Mouse (Mus musculus) forebrain, postnatal 0 days (tissue): ENCODE data around the gene Sccpdh. TPM values are rescaled to one million over a fixed set of nuclear protein-coding genes. Genes with fewer than 3 reads are reported as not detected.

Experiments
- ATAC-seq: fragments of 200-750 bp; cut with Nextera tagmentation; 2 replicates; pipeline ENCODE4 v1.8.0; 2017; ENCODE audit warnings: mild to moderate bottlenecking, moderate library complexity
- DNase-seq: peaks from one replicate; pipeline ENCODE4 v3.0.0-alpha.2; 2015
- H3K27ac ChIP-seq: fragments of 300-500 bp; sonication (generic); 2 replicates; pipeline ENCODE4 v1.5.1; 2014; ENCODE audit warnings: low read depth, mild to moderate bottlenecking, antibody characterized with exemption, low read length, moderate library complexity, mixed read lengths
- H3K27me3 ChIP-seq: fragments of 300-500 bp; sonication (generic); 2 replicates; pipeline ENCODE4 v1.6.1; 2014; ENCODE audit warnings: mild to moderate bottlenecking, low read length, mixed read lengths; ENCODE audit not compliant: insufficient read depth
- H3K36me3 ChIP-seq: fragments of 300-500 bp; sonication (generic); 2 replicates; pipeline ENCODE4 v1.6.1; 2014; ENCODE audit warnings: mild to moderate bottlenecking, moderate library complexity; ENCODE audit not compliant: insufficient read depth
- H3K4me1 ChIP-seq: fragments of 300-500 bp; sonication (generic); 2 replicates; pipeline ENCODE4 v1.6.1; 2014; ENCODE audit warnings: antibody characterized with exemption; ENCODE audit not compliant: insufficient read depth
- H3K4me2 ChIP-seq: fragments of 300-500 bp; sonication (generic); 2 replicates; pipeline ENCODE4 v1.6.1; 2014; ENCODE audit warnings: low read depth, mild to moderate bottlenecking, moderate library complexity
- H3K4me3 ChIP-seq: fragments of 300-500 bp; sonication (generic); 2 replicates; pipeline ENCODE4 v1.5.1; 2014; ENCODE audit warnings: low read depth, low read length, mixed read lengths
- H3K9ac ChIP-seq: fragments of 300-500 bp; sonication (generic); 2 replicates; pipeline ENCODE4 v1.6.1; 2014; ENCODE audit warnings: mild to moderate bottlenecking
- H3K9me3 ChIP-seq: fragments of 300-500 bp; sonication (generic); 2 replicates; pipeline ENCODE4 v1.6.1; 2016; ENCODE audit warnings: low read length
- CTCF ChIP-seq: sonication (generic); IDR thresholded peaks from 2 replicates; pipeline ENCODE4 v1.5.1; 2016; ENCODE audit warnings: antibody characterized with exemption, control low read depth, low read depth
- WGBS: fragments of 180-500 bp; shearing (Covaris S2); extraction: QIAGEN DNeasy Blood & Tissue Kit; methylation state at CpG from one replicate; pipeline ENCODE4 v1.1.7; 2014; 5-methylcytosine and 5-hydroxymethylcytosine counted together
- polyA plus RNA-seq: library from polyadenylated mRNA; unstranded; fragments of >200 nt; fragmentation: Nextera tagmentation; extraction: Ambion mirVana; gene quantifications from 2 replicates; pipeline ENCODE4 v1.2.1, GENCODE M21; 2015
- total RNA-seq: library from RNA; depleted of rRNA; stranded (reverse); fragments of >200 nt; gene quantifications from 2 replicates; pipeline ENCODE4 v1.2.3, GENCODE M21; 2014; rRNA removed

Sccpdh gene
- total and polyA plus RNA-seq, 2 experiments from 2014 or later = 108 to 164 TPM

GRCm38 (mm10) chr1:179734500-179735474, 66.8 kb downstream of the Sccpdh start:
- Histone ChIP-seq H3K27me3 (no peaks in the 10 kb centered on the region), H3K4me2 (no peak overlapping the region; the same call in 1 of the 2 replicates), H3K9ac (no peak overlapping the region), H3K4me3 (peak overlapping the region; percentile 2; the same call in 1 of the 2 replicates), H3K4me1 (no peaks in the 10 kb centered on the region), H3K36me3 (no peaks in the 10 kb centered on the region), H3K9me3 (no peaks in the 10 kb centered on the region), H3K27ac (no peak overlapping the region)
- DNase-seq (peak; percentile 46), ATAC-seq (peak; percentile 71)
- peak; percentile 72 for TF ChIP-seq CTCF
- 44% methylated on average over 15 of the region's 15 CpGs for WGBS

- 86% methylated on average over 3 of the region's 3 CpGs for WGBS
- H3K27ac ChIP-seq = no peak overlapping the region
Observed at GRCm38 (mm10) chr1:179736483-179736882, 68.5 kb downstream of the Sccpdh start.

More at GRCm38 (mm10) chr1:179736483-179736882, 68.5 kb downstream of the Sccpdh start:
- no peaks in the 10 kb centered on the region for H3K4me1 ChIP-seq
- ATAC-seq (no peak), DNase-seq (no peak)
- TF ChIP-seq CTCF = no peak
- no peak overlapping the region for H3K9ac ChIP-seq
- H3K4me3 ChIP-seq = no peak overlapping the region
- no peaks in the 10 kb centered on the region for H3K27me3 ChIP-seq
- no peak overlapping the region for H3K4me2 ChIP-seq
- no peaks in the 10 kb centered on the region for H3K36me3 ChIP-seq
- no peaks in the 10 kb centered on the region for H3K9me3 ChIP-seq

Other genes starting within 250 kb of the Sccpdh start
- 18.2 and 19.0 TPM in 2 replicates for gene Smyd3, start 150.2 kb upstream of the Sccpdh start, total RNA-seq
- gene Smyd3, start 150.2 kb upstream of the Sccpdh start, polyA plus RNA-seq = 26.8 and 27.6 TPM in 2 replicates
- gene Tfb2m, start 121.9 kb upstream of the Sccpdh start, total RNA-seq = 21.8 and 22.3 TPM in 2 replicates
- 45.9 and 47.3 TPM in 2 replicates for gene Tfb2m, start 121.9 kb upstream of the Sccpdh start, polyA plus RNA-seq
- 26.0 and 28.5 TPM in 2 replicates for gene Cnst, start 121.8 kb upstream of the Sccpdh start, total RNA-seq
- gene Cnst, start 121.8 kb upstream of the Sccpdh start, polyA plus RNA-seq = 8.6 and 12.8 TPM in 2 replicates
- 0.15 TPM in 1 of 2 replicates, not detected in the other for gene Kif28, start 77.1 kb downstream of the Sccpdh start, total RNA-seq
- 0.05 TPM in 1 of 2 replicates, not detected in the other for gene Kif28, start 77.1 kb downstream of the Sccpdh start, polyA plus RNA-seq
- not detected in 2 replicates for gene Gm10518, start 135.2 kb downstream of the Sccpdh start, total RNA-seq
- not detected in 2 replicates for gene Gm10518, start 135.2 kb downstream of the Sccpdh start, polyA plus RNA-seq
- 35.2 and 41.8 TPM in 2 replicates for gene Ahctf1, start 135.5 kb downstream of the Sccpdh start, total RNA-seq
- gene Ahctf1, start 135.5 kb downstream of the Sccpdh start, polyA plus RNA-seq = 5.2 and 8.0 TPM in 2 replicates